Mouse (Mus musculus) E14TG2a.4 (cell line): Measurements from ENCODE around the gene Rnf19b.

Source experiments
- CTCF ChIP-seq: conservative IDR thresholded peaks from 2 replicates; pipeline ENCODE4 v1.5.1; 2014; ENCODE audit warnings: low read length
- NANOG ChIP-seq: IDR thresholded peaks from 2 replicates; pipeline ENCODE4 v1.6.1; 2014; ENCODE audit warnings: borderline replicate concordance, low read length, mixed read lengths

DNA sequence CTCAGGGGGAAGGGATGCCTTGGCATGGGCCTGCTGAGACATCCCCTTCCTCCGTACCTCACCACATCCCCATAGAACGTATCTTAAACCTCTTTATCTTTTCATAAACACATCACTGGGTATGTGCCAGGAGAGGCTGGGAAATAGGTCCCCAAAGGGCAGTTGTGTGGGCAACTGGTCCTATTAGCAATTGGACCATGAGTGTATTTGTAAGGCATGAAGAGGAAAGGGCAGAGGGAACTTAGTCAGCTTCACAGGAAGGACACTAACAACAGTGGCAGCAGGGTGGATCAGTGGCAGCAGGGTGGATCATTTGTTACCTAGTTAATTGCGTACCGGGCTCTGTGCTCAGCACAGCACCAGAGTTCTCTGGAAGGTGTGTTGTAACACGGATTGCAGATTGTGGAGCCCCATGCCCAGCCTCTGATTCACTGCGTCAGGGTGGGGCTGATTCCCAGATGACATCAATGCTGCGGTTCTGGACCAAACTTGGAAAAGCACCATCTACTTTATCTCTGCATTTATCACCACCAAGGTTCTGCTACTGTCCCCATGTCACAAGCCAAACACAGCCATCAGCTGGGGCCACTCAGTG, 22.1 kb upstream of the Rnf19b start:
- TF ChIP-seq CTCF (no peak), NANOG (no peak)
